Mouse (Mus musculus) neural tube, embryonic 11.5 days (tissue): ENCODE results near the gene Cib2. TPM values are rescaled to one million over a fixed set of nuclear protein-coding genes. Genes with fewer than 3 reads are reported as not detected.

ENCODE experiments used
- ATAC-seq: fragments of 200-750 bp; cut with Nextera tagmentation; 2 replicates; pipeline ENCODE4 v1.8.0; 2017; ENCODE audit warnings: moderate number of reproducible peaks, mild to moderate bottlenecking, moderate TSS enrichment, moderate library complexity; ENCODE audit not compliant: insufficient read depth, low FRiP score, low TSS enrichment
- DNase-seq: peaks from one replicate; pipeline ENCODE4 v3.0.0-alpha.2; 2015; ENCODE audit warnings: low spot score
- H3K27ac ChIP-seq: fragments of 300-500 bp; sonication (generic); 2 replicates; pipeline ENCODE4 v1.5.1; 2014; ENCODE audit warnings: low read depth, mild to moderate bottlenecking, low read length
- H3K27me3 ChIP-seq: fragments of 300-500 bp; sonication (generic); 2 replicates; pipeline ENCODE4 v1.6.1; 2014; ENCODE audit warnings: mild to moderate bottlenecking, low read length, mixed read lengths; ENCODE audit not compliant: control insufficient read depth, insufficient read depth
- H3K36me3 ChIP-seq: fragments of 300-500 bp; sonication (generic); 2 replicates; pipeline ENCODE4 v1.6.1; 2014; ENCODE audit warnings: mild to moderate bottlenecking, low read length, moderate library complexity, mixed read lengths; ENCODE audit not compliant: control insufficient read depth, insufficient read depth
- H3K4me1 ChIP-seq: fragments of 300-500 bp; sonication (generic); 2 replicates; pipeline ENCODE4 v1.6.1; 2014; ENCODE audit warnings: low read length, mixed read lengths; ENCODE audit not compliant: control insufficient read depth, insufficient read depth
- H3K4me2 ChIP-seq: fragments of 300-500 bp; sonication (generic); 2 replicates; pipeline ENCODE4 v1.6.1; 2014; ENCODE audit warnings: low read depth, mild to moderate bottlenecking, moderate library complexity
- H3K4me3 ChIP-seq: fragments of 300-500 bp; sonication (generic); 2 replicates; pipeline ENCODE4 v1.5.1; 2014; ENCODE audit warnings: low read depth, low read length
- H3K9ac ChIP-seq: fragments of 300-500 bp; sonication (generic); 2 replicates; pipeline ENCODE4 v1.6.1; 2014; ENCODE audit warnings: mild to moderate bottlenecking, low read length
- H3K9me3 ChIP-seq: fragments of 300-500 bp; sonication (generic); 2 replicates; pipeline ENCODE4 v1.6.1; 2016; ENCODE audit warnings: low read length; ENCODE audit not compliant: control insufficient read depth
- WGBS: fragments of 180-500 bp; shearing (Covaris S2); extraction: QIAGEN DNeasy Blood & Tissue Kit; methylation state at CpG from one replicate; pipeline ENCODE4 v1.1.7; 2014; 5-methylcytosine and 5-hydroxymethylcytosine counted together
- polyA plus RNA-seq: library from polyadenylated mRNA; unstranded; fragments of >200 nt; fragmentation: Nextera tagmentation; extraction: Ambion mirVana; gene quantifications from 2 replicates; pipeline ENCODE4 v1.2.1, GENCODE M21; 2014

Cib2 gene
- polyA plus RNA-seq, 1 experiment from 2014 or later, result 18.7 TPM

- no peak for DNase-seq
- H3K4me1 ChIP-seq, result peaks cover 2% of the 10 kb centered on the region; the same call in 1 of the 2 replicates
- no peak for ATAC-seq
- H3K4me2 ChIP-seq, result 0 out of 2 replicates have a peak overlapping the region, but pooled peaks have one; percentile 7
- H3K36me3 ChIP-seq, result no peaks in the 10 kb centered on the region
- H3K9me3 ChIP-seq, result no peaks in the 10 kb centered on the region
- H3K27ac ChIP-seq, result no peak overlapping the region
- WGBS, result 85% methylated on average over 3 of the region's 3 CpGs
- peaks cover 5% of the 10 kb centered on the region for H3K27me3 ChIP-seq
- H3K9ac ChIP-seq, result no peak overlapping the region
- H3K4me3 ChIP-seq, result no peak overlapping the region
Measured at GRCm38 (mm10) chr9:54499791-54500190, 60.2 kb downstream of the Cib2 start.

- Histone ChIP-seq H3K27ac (no peak overlapping the region), H3K4me1 (peaks cover 2% of the 10 kb centered on the region; the same call in 1 of the 2 replicates), H3K36me3 (no peaks in the 10 kb centered on the region), H3K9ac (no peak overlapping the region), H3K9me3 (no peaks in the 10 kb centered on the region), H3K4me3 (no peak overlapping the region), H3K4me2 (no peak overlapping the region), H3K27me3 (peaks cover 5% of the 10 kb centered on the region)
- 88% methylated on average over 6 of the region's 6 CpGs for WGBS
- DNase-seq (no peak), ATAC-seq (no peak)
Measured at GRCm38 (mm10) chr9:54499291-54499690, 60.7 kb downstream of the Cib2 start.

Other genes with a start within 250 kb of the Cib2 start
- gene Dmxl2, start 58.6 kb downstream of the Cib2 start, polyA plus RNA-seq, result 19.3 and 19.8 TPM in 2 replicates
- not detected in 2 replicates for gene Sh2d7, start 21.2 kb downstream of the Cib2 start, polyA plus RNA-seq
- 114 and 118 TPM in 2 replicates for gene Idh3a, start 26.1 kb upstream of the Cib2 start, polyA plus RNA-seq
- gene Acsbg1, start 101.7 kb upstream of the Cib2 start, polyA plus RNA-seq, result 7.2 and 7.7 TPM in 2 replicates
- 3.7 and 4.3 TPM in 2 replicates for gene Dnaja4, start 138.7 kb upstream of the Cib2 start, polyA plus RNA-seq
- 145 and 147 TPM in 2 replicates for gene Wdr61, start 174.3 kb upstream of the Cib2 start, polyA plus RNA-seq
- gene Crabp1, start 204.5 kb upstream of the Cib2 start, polyA plus RNA-seq, result 719 and 730 TPM in 2 replicates